Mouse (Mus musculus) liver, adult 2 months (tissue): ENCODE measurements around the gene Ddx19b.

Source experiments
- CTCF ChIP-seq: fragments of 200-500 bp; IDR thresholded peaks from 2 replicates; pipeline ENCODE4 v1.5.1; 2011; ENCODE audit warnings: low read depth, low read length, control low read depth
- POLR2A ChIP-seq: fragments of 200-500 bp; IDR thresholded peaks from 2 replicates; pipeline ENCODE4 v1.6.1; 2011; ENCODE audit warnings: low read length, control low read depth; ENCODE audit not compliant: insufficient read depth; ENCODE audit errors: extremely low read depth

- no peak for TF ChIP-seq POLR2A
- TF ChIP-seq CTCF, result no peak
These were observed 23.6 kb upstream of the Ddx19b start for GRCm38 (mm10) chr8:111055031-111055634.
